Mouse (Mus musculus) cerebellum, adult 2 months (tissue): ENCODE measurements around the gene Adgrd1.

Experiments used
- CTCF ChIP-seq: fragments of 200-500 bp; IDR thresholded peaks from 2 replicates; pipeline ENCODE4 v1.5.1; 2011; ENCODE audit warnings: low read depth, mild to moderate bottlenecking, control low read depth, low read length, moderate library complexity, borderline replicate concordance; ENCODE audit not compliant: insufficient read depth
- POLR2A ChIP-seq: fragments of 200-500 bp; IDR thresholded peaks from 2 replicates; pipeline ENCODE4 v1.6.1; 2011; ENCODE audit warnings: low read length, control low read depth, borderline replicate concordance; ENCODE audit not compliant: insufficient read depth

DNA sequence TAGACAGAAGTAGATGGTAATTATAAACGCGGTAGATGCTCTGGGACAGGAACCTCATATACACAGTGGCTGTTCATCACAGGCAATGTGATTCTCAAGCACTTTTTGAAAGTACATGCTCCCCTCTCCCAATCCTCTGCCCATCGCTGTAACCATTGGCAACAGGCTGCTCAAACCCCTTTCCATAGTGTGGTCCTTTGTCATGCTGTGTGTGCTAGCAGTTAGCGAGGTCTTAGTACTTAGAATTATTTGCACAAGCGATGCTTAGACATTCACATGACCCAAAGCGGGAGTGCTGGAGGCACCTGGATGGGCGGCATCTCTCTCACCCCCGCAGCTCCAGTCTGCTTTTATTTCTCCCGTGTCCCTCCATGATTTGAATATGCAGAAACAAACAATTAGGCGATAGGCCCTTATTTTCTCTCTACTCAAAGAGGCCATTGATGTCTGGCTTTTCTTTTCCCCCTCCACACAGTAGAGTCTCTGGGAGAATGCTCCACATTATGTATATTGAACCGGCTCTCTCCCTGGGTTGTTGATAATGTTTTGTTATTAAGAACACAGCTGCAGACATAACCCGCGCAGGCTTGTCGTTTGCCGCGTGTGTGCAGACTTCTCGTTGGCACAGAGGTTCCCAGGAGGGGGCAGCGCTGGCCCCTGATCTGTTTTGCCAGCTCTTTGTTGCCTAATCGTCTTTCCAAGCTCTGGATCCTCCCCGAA, 43.8 kb upstream of the Adgrd1 start:
- TF ChIP-seq POLR2A, result no peak
- no peak for TF ChIP-seq CTCF
